Mouse (Mus musculus): ENCODE results near the gene Atf4.

DNA sequence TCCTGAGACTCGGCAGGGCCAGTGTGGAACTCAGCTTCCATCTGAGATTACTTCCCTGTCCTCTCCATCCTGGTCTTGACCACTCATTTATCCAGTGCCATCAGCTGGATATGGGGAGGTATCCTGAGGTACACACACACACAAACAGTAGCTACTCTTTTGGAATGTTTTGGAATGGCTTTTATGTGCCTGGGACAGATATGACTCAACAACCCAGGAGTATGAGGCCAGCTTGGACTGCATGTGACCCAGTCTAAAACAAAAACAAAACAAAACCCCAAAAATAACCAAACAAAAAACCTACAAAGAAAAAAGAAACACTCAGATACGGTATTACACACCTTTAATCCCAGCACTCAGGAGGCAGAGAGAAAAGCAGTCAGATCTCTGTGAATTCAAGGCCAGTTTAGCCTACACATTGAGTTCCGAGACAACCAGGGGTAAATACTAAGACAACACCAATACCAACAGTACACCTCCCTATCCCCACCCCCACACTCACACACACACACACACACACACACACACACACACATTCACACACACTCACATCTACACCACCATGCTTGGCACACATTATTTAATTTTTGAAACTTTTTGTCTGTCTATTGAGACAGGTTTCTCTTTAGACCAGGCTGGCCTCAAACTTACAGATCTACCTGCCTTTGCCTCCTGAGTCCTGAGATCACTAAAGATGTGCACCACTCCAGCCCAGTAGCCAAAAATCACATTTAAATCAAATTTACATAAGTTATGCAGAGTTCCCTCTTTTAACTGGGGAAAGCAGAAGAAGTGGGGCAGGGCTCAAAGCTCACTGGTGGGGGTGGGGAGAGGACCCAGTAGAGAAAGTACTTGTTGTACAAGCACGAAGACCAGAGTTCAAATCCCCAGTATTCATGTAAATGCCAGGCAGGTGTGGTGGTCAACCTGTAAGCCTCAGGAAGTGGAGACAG, 35.0 kb upstream of the Atf4 start:
- TF ChIP-seq CTCF (IDR thresholded peaks at IDR 0.05; ENCODE audit: borderline replicate concordance, insufficient read depth, low read length): no peak
- no peak for TF ChIP-seq POLR2A (IDR thresholded peaks at IDR 0.05; ENCODE audit: low read depth, low read length)
